Mouse (Mus musculus): Measurements from ENCODE around the gene Arhgap15. TPM values are rescaled to one million over a fixed set of nuclear protein-coding genes. Genes with fewer than 3 reads are reported as not detected.

Gene Arhgap15
- polyA plus RNA-seq, 1 experiment, result 42.7 TPM

- no peak overlapping the region for H3K4me3 ChIP-seq (ENCODE audit: insufficient read depth, low read length)
- TF ChIP-seq CTCF (IDR thresholded peaks at IDR 0.05; ENCODE audit: low read depth, low read length), result no peak
- TF ChIP-seq POLR2A (IDR thresholded peaks at IDR 0.05; ENCODE audit: borderline replicate concordance, low read depth, low read length), result no peak
- H3K27ac ChIP-seq (ENCODE audit: insufficient read depth, low read depth, low read length), result no peak overlapping the region
- H3K4me1 ChIP-seq (ENCODE audit: control insufficient read depth, insufficient read depth, low read length), result no peaks in the 10 kb centered on the region
These were observed 506.7 kb downstream of the Arhgap15 start for GRCm38 (mm10) chr2:44255343-44255742.

- no peak for TF ChIP-seq CTCF (IDR thresholded peaks at IDR 0.05; ENCODE audit: low read depth, low read length)
- TF ChIP-seq POLR2A (IDR thresholded peaks at IDR 0.05; ENCODE audit: borderline replicate concordance, low read depth, low read length), result no peak
- H3K27ac ChIP-seq (ENCODE audit: insufficient read depth, low read depth, low read length), result no peak overlapping the region
- no peak overlapping the region for H3K4me3 ChIP-seq (ENCODE audit: insufficient read depth, low read length)
- H3K4me1 ChIP-seq (ENCODE audit: control insufficient read depth, insufficient read depth, low read length), result no peaks in the 10 kb centered on the region
These were observed 509.3 kb downstream of the Arhgap15 start for GRCm38 (mm10) chr2:44257946-44258345.

- H3K4me1 ChIP-seq (ENCODE audit: control insufficient read depth, insufficient read depth, low read length), result no peaks in the 10 kb centered on the region; the same call in 1 of the 2 replicates
- no peak overlapping the region for H3K4me3 ChIP-seq (ENCODE audit: insufficient read depth, low read length)
- H3K27ac ChIP-seq (ENCODE audit: insufficient read depth, low read depth, low read length), result no peak overlapping the region
- no peak for TF ChIP-seq CTCF (IDR thresholded peaks at IDR 0.05; ENCODE audit: low read depth, low read length)
- TF ChIP-seq POLR2A (IDR thresholded peaks at IDR 0.05; ENCODE audit: borderline replicate concordance, low read depth, low read length), result no peak
These were observed 523.1 kb downstream of the Arhgap15 start for GRCm38 (mm10) chr2:44271455-44272346.

- no peaks in the 10 kb centered on the region; the same call in 1 of the 2 replicates for H3K4me1 ChIP-seq (ENCODE audit: control insufficient read depth, insufficient read depth, low read length)
- no peak overlapping the region for H3K27ac ChIP-seq (ENCODE audit: insufficient read depth, low read depth, low read length)
These were observed 524.0 kb downstream of the Arhgap15 start for GRCm38 (mm10) chr2:44272606-44273005.

GRCm38 (mm10) chr2:44274425-44274824 is 525.8 kb downstream of the Arhgap15 start:
- no peak for TF ChIP-seq CTCF (IDR thresholded peaks at IDR 0.05; ENCODE audit: low read depth, low read length)
- no peak for TF ChIP-seq POLR2A (IDR thresholded peaks at IDR 0.05; ENCODE audit: borderline replicate concordance, low read depth, low read length)
- Histone ChIP-seq H3K4me3 (ENCODE audit: insufficient read depth, low read length) (no peak overlapping the region), H3K27ac (ENCODE audit: insufficient read depth, low read depth, low read length) (peak overlapping the region; percentile 56; the same call in 1 of the 2 replicates), H3K4me1 (ENCODE audit: control insufficient read depth, insufficient read depth, low read length) (no peaks in the 10 kb centered on the region; the same call in 1 of the 2 replicates)

More at GRCm38 (mm10) chr2:44272606-44273005, 524.0 kb downstream of the Arhgap15 start:
- TF ChIP-seq CTCF (IDR thresholded peaks at IDR 0.05; ENCODE audit: low read depth, low read length) (no peak), POLR2A (IDR thresholded peaks at IDR 0.05; ENCODE audit: borderline replicate concordance, low read depth, low read length) (no peak)
- no peak overlapping the region for H3K4me3 ChIP-seq (ENCODE audit: insufficient read depth, low read length)

GRCm38 (mm10) chr2:44286181-44286719 is 537.6 kb downstream of the Arhgap15 start:
- H3K4me1 ChIP-seq (ENCODE audit: control insufficient read depth, insufficient read depth, low read length), result no peaks in the 10 kb centered on the region
- no peak for TF ChIP-seq CTCF (IDR thresholded peaks at IDR 0.05; ENCODE audit: low read depth, low read length)
- TF ChIP-seq POLR2A (IDR thresholded peaks at IDR 0.05; ENCODE audit: borderline replicate concordance, low read depth, low read length), result no peak
- no peak overlapping the region for H3K27ac ChIP-seq (ENCODE audit: insufficient read depth, low read depth, low read length)
- no peak overlapping the region for H3K4me3 ChIP-seq (ENCODE audit: insufficient read depth, low read length)

DNA sequence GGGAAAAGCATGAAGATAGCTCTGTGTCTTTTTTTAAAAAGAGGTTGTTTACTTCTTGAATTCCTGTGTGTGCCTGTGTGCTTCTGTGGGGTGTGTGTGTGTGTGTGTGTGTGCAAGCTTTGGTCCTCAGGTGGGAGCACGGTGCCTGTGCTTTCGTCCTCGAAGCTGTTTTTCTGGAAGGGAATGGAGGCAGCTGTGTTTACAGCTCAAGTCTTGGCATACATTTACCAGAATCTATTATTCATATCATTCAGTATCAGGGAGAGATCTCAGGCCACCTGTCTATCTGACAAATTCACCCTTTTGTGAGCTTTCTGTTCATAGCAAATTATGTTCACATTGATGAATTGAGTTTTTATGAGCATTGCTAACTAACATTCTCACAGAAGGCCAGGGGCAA is 550.5 kb downstream of the Arhgap15 start:
- H3K4me1 ChIP-seq (ENCODE audit: control insufficient read depth, insufficient read depth, low read length), result no peaks in the 10 kb centered on the region
- no peak for TF ChIP-seq CTCF (IDR thresholded peaks at IDR 0.05; ENCODE audit: low read depth, low read length)
- TF ChIP-seq POLR2A (IDR thresholded peaks at IDR 0.05; ENCODE audit: borderline replicate concordance, low read depth, low read length), result no peak
- H3K4me3 ChIP-seq (ENCODE audit: insufficient read depth, low read length), result no peak overlapping the region
- H3K27ac ChIP-seq (ENCODE audit: insufficient read depth, low read depth, low read length), result no peak overlapping the region

DNA sequence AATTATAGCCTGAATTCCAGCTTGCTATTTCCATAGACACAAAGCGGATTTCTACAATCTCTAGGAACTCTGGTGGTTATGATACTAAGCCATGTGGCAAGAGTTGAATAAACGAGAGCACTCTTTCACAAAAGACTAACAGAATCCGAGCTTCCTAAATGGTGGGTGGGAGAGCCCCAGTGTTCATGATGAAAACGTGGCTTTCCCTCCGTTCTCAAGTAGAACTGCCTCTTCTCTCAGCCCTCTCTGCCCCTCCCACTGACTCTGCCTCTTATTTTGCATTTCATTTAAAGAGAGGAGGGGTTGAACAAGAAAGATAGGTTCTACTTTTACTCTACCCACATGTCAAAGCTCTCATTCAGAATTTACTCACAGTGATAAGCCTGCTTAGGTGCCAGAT is 551.3 kb downstream of the Arhgap15 start:
- Histone ChIP-seq H3K27ac (ENCODE audit: insufficient read depth, low read depth, low read length) (no peak overlapping the region), H3K4me3 (ENCODE audit: insufficient read depth, low read length) (no peak overlapping the region), H3K4me1 (ENCODE audit: control insufficient read depth, insufficient read depth, low read length) (no peaks in the 10 kb centered on the region)
- TF ChIP-seq POLR2A (IDR thresholded peaks at IDR 0.05; ENCODE audit: borderline replicate concordance, low read depth, low read length) (no peak), CTCF (IDR thresholded peaks at IDR 0.05; ENCODE audit: low read depth, low read length) (no peak)

- H3K27ac ChIP-seq (ENCODE audit: insufficient read depth, low read depth, low read length), result no peak overlapping the region
- no peaks in the 10 kb centered on the region for H3K4me1 ChIP-seq (ENCODE audit: control insufficient read depth, insufficient read depth, low read length)
- no peak overlapping the region for H3K4me3 ChIP-seq (ENCODE audit: insufficient read depth, low read length)
- TF ChIP-seq CTCF (IDR thresholded peaks at IDR 0.05; ENCODE audit: low read depth, low read length) (no peak), POLR2A (IDR thresholded peaks at IDR 0.05; ENCODE audit: borderline replicate concordance, low read depth, low read length) (no peak)
These were observed 551.8 kb downstream of the Arhgap15 start for GRCm38 (mm10) chr2:44300466-44300865.

All from bone marrow macrophage, adult 2 months (primary cell).